Mouse (Mus musculus) liver, embryonic 12.5 days (tissue): ENCODE measurements at regions not wholly inside any gene's neighbourhood (a gene's known extent, or its start where the extent isn't known, plus 50 kb on each side); places are given as distances from the start of the nearest gene placed in this dataset.

Experiments used
- ATAC-seq: fragments of 200-750 bp; cut with Nextera tagmentation; 2 replicates; pipeline ENCODE4 v1.8.0; 2017; ENCODE audit warnings: moderate number of reproducible peaks, mild to moderate bottlenecking, moderate library complexity
- H3K27ac ChIP-seq: fragments of 300-500 bp; sonication (generic); 2 replicates; pipeline ENCODE4 v1.5.1; 2016; ENCODE audit warnings: mild to moderate bottlenecking
- H3K27me3 ChIP-seq: fragments of 300-500 bp; sonication (generic); replicated peaks from 2 replicates; pipeline ENCODE4 v1.6.1; 2016; ENCODE audit warnings: mild to moderate bottlenecking, moderate library complexity
- H3K36me3 ChIP-seq: fragments of 300-500 bp; sonication (generic); 2 replicates; pipeline ENCODE4 v1.6.1; 2016; ENCODE audit warnings: mild to moderate bottlenecking, moderate library complexity
- H3K4me1 ChIP-seq: fragments of 300-500 bp; sonication (generic); 2 replicates; pipeline ENCODE4 v1.6.1; 2016
- H3K4me2 ChIP-seq: fragments of 300-500 bp; sonication (generic); 2 replicates; pipeline ENCODE4 v1.6.1; 2016; ENCODE audit warnings: mild to moderate bottlenecking, moderate library complexity
- H3K4me3 ChIP-seq: fragments of 300-500 bp; sonication (generic); 2 replicates; pipeline ENCODE4 v1.5.1; 2016; ENCODE audit warnings: mild to moderate bottlenecking, moderate library complexity
- H3K9ac ChIP-seq: fragments of 300-500 bp; sonication (generic); 2 replicates; pipeline ENCODE4 v1.6.1; 2016; ENCODE audit warnings: mild to moderate bottlenecking, moderate library complexity
- H3K9me3 ChIP-seq: fragments of 300-500 bp; sonication (generic); replicated peaks from 2 replicates; pipeline ENCODE4 v1.6.1; 2016; ENCODE audit warnings: mild to moderate bottlenecking, moderate library complexity
- WGBS: fragments of 180-500 bp; shearing (Covaris S2); methylation state at CpG from one replicate; pipeline ENCODE4 v1.1.7; 2016; ENCODE audit not compliant: insufficient replicate concordance; 5-methylcytosine and 5-hydroxymethylcytosine counted together

- no peak for ATAC-seq
- no peak overlapping the region for H3K4me3 ChIP-seq
- H3K36me3 ChIP-seq: no peaks in the 10 kb centered on the region
- H3K9me3 ChIP-seq: no peaks in the 10 kb centered on the region
- H3K9ac ChIP-seq: no peak overlapping the region
- 29% methylated on average over 3 of the region's 3 CpGs for WGBS
- no peak overlapping the region for H3K4me2 ChIP-seq
- H3K4me1 ChIP-seq: no peaks in the 10 kb centered on the region
- no peaks in the 10 kb centered on the region for H3K27me3 ChIP-seq
- H3K27ac ChIP-seq: no peak overlapping the region
These were observed 528.3 kb upstream of the Zic4 start for GRCm38 (mm10) chr9:90833743-90834539.

- Histone ChIP-seq H3K4me2 (no peak overlapping the region), H3K4me3 (no peak overlapping the region), H3K9ac (no peak overlapping the region), H3K9me3 (no peaks in the 10 kb centered on the region), H3K27me3 (no peaks in the 10 kb centered on the region), H3K27ac (no peak overlapping the region), H3K36me3 (no peaks in the 10 kb centered on the region), H3K4me1 (no peaks in the 10 kb centered on the region)
- 70% methylated on average over 6 of the region's 6 CpGs for WGBS
- ATAC-seq: no peak
These were observed 523.9 kb upstream of the Zic4 start for GRCm38 (mm10) chr9:90838184-90838926.

GRCm38 (mm10) chr9:90851044-90851443 is 511.2 kb upstream of the Zic4 start:
- Histone ChIP-seq H3K36me3 (no peaks in the 10 kb centered on the region), H3K4me1 (no peaks in the 10 kb centered on the region), H3K4me3 (no peak overlapping the region), H3K9ac (no peak overlapping the region), H3K27ac (no peak overlapping the region), H3K4me2 (no peak overlapping the region), H3K27me3 (no peaks in the 10 kb centered on the region), H3K9me3 (0 out of 2 replicates have a peak, but pooled peaks cover 2% of the 10 kb centered on the region)
- WGBS: 75% methylated on average over 5 of the region's 5 CpGs
- ATAC-seq: no peak

GRCm38 (mm10) chr9:90871636-90872035 is 490.6 kb upstream of the Zic4 start:
- 0 out of 2 replicates have a peak, but pooled peaks cover 4% of the 10 kb centered on the region for H3K9me3 ChIP-seq
- ATAC-seq: no peak
- WGBS: 60% methylated on average over 5 of the region's 5 CpGs

GRCm38 (mm10) chr9:90884467-90884866 is 477.7 kb upstream of the Zic4 start:
- Histone ChIP-seq H3K36me3 (no peaks in the 10 kb centered on the region), H3K27ac (no peak overlapping the region), H3K9ac (no peak overlapping the region), H3K9me3 (no peaks in the 10 kb centered on the region), H3K4me1 (no peaks in the 10 kb centered on the region), H3K4me3 (no peak overlapping the region), H3K4me2 (no peak overlapping the region), H3K27me3 (no peaks in the 10 kb centered on the region)
- no peak for ATAC-seq
- 80% methylated on average over 1 of the region's 1 CpGs for WGBS

More at GRCm38 (mm10) chr9:90871636-90872035, 490.6 kb upstream of the Zic4 start:
- Histone ChIP-seq H3K4me2 (no peak overlapping the region), H3K9ac (no peak overlapping the region), H3K27ac (no peak overlapping the region), H3K27me3 (no peaks in the 10 kb centered on the region), H3K4me1 (no peaks in the 10 kb centered on the region), H3K4me3 (no peak overlapping the region), H3K36me3 (no peaks in the 10 kb centered on the region)

GRCm38 (mm10) chr9:90887405-90887804 is 474.8 kb upstream of the Zic4 start:
- Histone ChIP-seq H3K27ac (no peak overlapping the region), H3K4me3 (no peak overlapping the region), H3K9ac (no peak overlapping the region), H3K9me3 (no peaks in the 10 kb centered on the region), H3K4me2 (no peak overlapping the region), H3K4me1 (no peaks in the 10 kb centered on the region), H3K36me3 (no peaks in the 10 kb centered on the region), H3K27me3 (no peaks in the 10 kb centered on the region)
- WGBS: 68% methylated on average over 3 of the region's 3 CpGs
- ATAC-seq: no peak

GRCm38 (mm10) chr9:90890801-90891200 is 471.4 kb upstream of the Zic4 start:
- no peak for ATAC-seq
- no peaks in the 10 kb centered on the region for H3K4me1 ChIP-seq

GRCm38 (mm10) chr9:90892816-90893215 is 469.4 kb upstream of the Zic4 start:
- no peak for ATAC-seq

More at GRCm38 (mm10) chr9:90890801-90891200, 471.4 kb upstream of the Zic4 start:
- Histone ChIP-seq H3K4me3 (no peak overlapping the region), H3K27ac (no peak overlapping the region), H3K9me3 (no peaks in the 10 kb centered on the region), H3K4me2 (no peak overlapping the region), H3K27me3 (no peaks in the 10 kb centered on the region), H3K36me3 (no peaks in the 10 kb centered on the region), H3K9ac (no peak overlapping the region)
- 75% methylated on average over 4 of the region's 4 CpGs for WGBS

GRCm38 (mm10) chr9:90903557-90903956 is 458.7 kb upstream of the Zic4 start:
- Histone ChIP-seq H3K36me3 (no peaks in the 10 kb centered on the region), H3K9ac (no peak overlapping the region), H3K4me3 (no peak overlapping the region), H3K4me2 (no peak overlapping the region), H3K27me3 (no peaks in the 10 kb centered on the region), H3K27ac (no peak overlapping the region), H3K4me1 (no peaks in the 10 kb centered on the region), H3K9me3 (no peaks in the 10 kb centered on the region)
- no peak for ATAC-seq
- WGBS: 26% methylated on average over 5 of the region's 5 CpGs

More at GRCm38 (mm10) chr9:90892816-90893215, 469.4 kb upstream of the Zic4 start:
- no peak overlapping the region for H3K4me3 ChIP-seq
- H3K9me3 ChIP-seq: no peaks in the 10 kb centered on the region
- H3K36me3 ChIP-seq: no peaks in the 10 kb centered on the region
- no peak overlapping the region for H3K4me2 ChIP-seq
- no peaks in the 10 kb centered on the region for H3K27me3 ChIP-seq
- 51% methylated on average over 1 of the region's 1 CpGs for WGBS
- no peak overlapping the region for H3K27ac ChIP-seq
- H3K9ac ChIP-seq: no peak overlapping the region
- H3K4me1 ChIP-seq: no peaks in the 10 kb centered on the region

GRCm38 (mm10) chr9:90906106-90906505 is 456.1 kb upstream of the Zic4 start:
- 80% methylated on average over 5 of the region's 5 CpGs for WGBS
- Histone ChIP-seq H3K9ac (no peak overlapping the region), H3K9me3 (no peaks in the 10 kb centered on the region), H3K36me3 (no peaks in the 10 kb centered on the region), H3K4me3 (no peak overlapping the region), H3K4me2 (no peak overlapping the region), H3K27ac (no peak overlapping the region), H3K4me1 (no peaks in the 10 kb centered on the region), H3K27me3 (no peaks in the 10 kb centered on the region)
- no peak for ATAC-seq

- no peaks in the 10 kb centered on the region for H3K4me1 ChIP-seq
- 77% methylated on average over 7 of the region's 7 CpGs for WGBS
- no peak overlapping the region for H3K4me2 ChIP-seq
- H3K9me3 ChIP-seq: no peaks in the 10 kb centered on the region
- no peak overlapping the region for H3K4me3 ChIP-seq
- H3K27me3 ChIP-seq: no peaks in the 10 kb centered on the region
- ATAC-seq: no peak
- no peaks in the 10 kb centered on the region for H3K36me3 ChIP-seq
- H3K9ac ChIP-seq: no peak overlapping the region
- no peak overlapping the region for H3K27ac ChIP-seq
These were observed 455.5 kb upstream of the Zic4 start for GRCm38 (mm10) chr9:90906684-90907083.

GRCm38 (mm10) chr9:90954613-90955012 is 407.6 kb upstream of the Zic4 start:
- no peaks in the 10 kb centered on the region for H3K36me3 ChIP-seq
- ATAC-seq: no peak
- no peaks in the 10 kb centered on the region for H3K9me3 ChIP-seq
- H3K4me1 ChIP-seq: no peaks in the 10 kb centered on the region
- no peak overlapping the region for H3K4me2 ChIP-seq
- no peak overlapping the region for H3K4me3 ChIP-seq
- H3K27ac ChIP-seq: no peak overlapping the region
- H3K9ac ChIP-seq: no peak overlapping the region
- H3K27me3 ChIP-seq: no peaks in the 10 kb centered on the region
